Mouse (Mus musculus) ES-Bruce4 (cell line): ENCODE measurements at regions not wholly inside any gene's neighbourhood (a gene's known extent, or its start where the extent isn't known, plus 50 kb on each side); places are given as distances from the start of the nearest gene placed in this dataset.
"Not testable (repeated sequence)": the region's sequence is repeated elsewhere in the genome, so short reads cannot be mapped to it uniquely, and the experiment has no call there.

Experiments used
- H3K27ac ChIP-seq: 2 replicates; pipeline ENCODE4 v1.5.1; 2012; ENCODE audit warnings: low read length, inconsistent platforms; ENCODE audit not compliant: insufficient read depth
- H3K27me3 ChIP-seq: 2 replicates; pipeline ENCODE4 v1.6.1; 2012; ENCODE audit warnings: mild to moderate bottlenecking, low read length, inconsistent platforms; ENCODE audit not compliant: control insufficient read depth, poor library complexity, insufficient read depth, severe bottlenecking
- H3K36me3 ChIP-seq: 2 replicates; pipeline ENCODE4 v1.6.1; 2012; ENCODE audit warnings: inconsistent platforms, mild to moderate bottlenecking, low read length, moderate library complexity; ENCODE audit not compliant: control insufficient read depth, poor library complexity, insufficient read depth, severe bottlenecking
- H3K4me1 ChIP-seq: one replicate; pipeline ENCODE4 v1.8.1; 2011; ENCODE audit warnings: low read length; ENCODE audit not compliant: control insufficient read depth, insufficient read depth
- H3K4me3 ChIP-seq: 2 replicates; pipeline ENCODE4 v1.5.1; 2011; ENCODE audit warnings: low read depth, mild to moderate bottlenecking, low read length
- H3K9ac ChIP-seq: 2 replicates; pipeline ENCODE4 v1.6.1; 2012; ENCODE audit warnings: low read depth, mild to moderate bottlenecking, inconsistent platforms; ENCODE audit not compliant: poor library complexity, severe bottlenecking
- H3K9me3 ChIP-seq: replicated peaks from 2 replicates; pipeline ENCODE4 v1.6.1; 2012; ENCODE audit warnings: mild to moderate bottlenecking, low read length, inconsistent platforms; ENCODE audit not compliant: control insufficient read depth, poor library complexity, insufficient read depth, severe bottlenecking
- CTCF ChIP-seq: IDR thresholded peaks from one replicate; pipeline ENCODE4 v1.8.1; 2011; ENCODE audit warnings: low read depth, low read length
- EP300 ChIP-seq: IDR thresholded peaks from 2 replicates; pipeline ENCODE4 v1.6.1; 2011; ENCODE audit warnings: low read depth, low read length; ENCODE audit not compliant: insufficient read depth
- POLR2A ChIP-seq: IDR thresholded peaks from one replicate; pipeline ENCODE4 v1.8.1; 2011; ENCODE audit warnings: low read length; ENCODE audit not compliant: insufficient read depth

- no peak overlapping the region for H3K4me3 ChIP-seq
- no peaks in the 10 kb centered on the region for H3K4me1 ChIP-seq
- no peak overlapping the region for H3K27ac ChIP-seq
- no peaks in the 10 kb centered on the region for H3K36me3 ChIP-seq
- TF ChIP-seq EP300 (no peak), POLR2A (no peak), CTCF (no peak)
- no peak overlapping the region for H3K9ac ChIP-seq
- no peaks in the 10 kb centered on the region for H3K27me3 ChIP-seq
- H3K9me3 ChIP-seq = no peaks in the 10 kb centered on the region
Measured at GRCm38 (mm10) chr5:40877756-40878155, 830.2 kb downstream of the Rab28 start.

DNA sequence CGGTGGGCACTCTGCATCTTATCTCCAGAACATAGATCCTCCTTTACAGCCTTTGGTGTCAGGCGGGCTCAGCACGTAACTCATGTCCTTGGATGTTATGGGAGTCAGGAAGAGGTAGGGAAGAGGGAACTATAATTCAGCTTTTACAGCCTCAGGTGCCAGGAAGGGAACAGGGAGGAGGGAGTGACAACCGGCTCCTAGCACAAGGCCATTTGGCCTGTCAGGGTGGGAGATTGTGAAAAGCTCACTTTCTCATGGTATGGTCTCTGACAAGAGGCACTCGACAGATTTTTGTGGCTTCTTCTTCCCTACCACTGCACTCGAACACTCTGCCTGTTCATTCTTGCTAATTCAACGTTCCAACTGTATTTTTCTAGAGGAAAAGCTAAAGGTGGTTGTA, 845.6 kb downstream of the Rab28 start:
- not testable (repeated sequence) for H3K4me3 ChIP-seq, H3K9ac ChIP-seq, H3K4me1 ChIP-seq, H3K9me3 ChIP-seq, H3K27ac ChIP-seq, H3K27me3 ChIP-seq, H3K36me3 ChIP-seq
